Mouse (Mus musculus) bone marrow macrophage, adult 2 months (primary cell): ENCODE measurements at regions not wholly inside any gene's neighbourhood (a gene's known extent, or its start where the extent isn't known, plus 50 kb on each side); places are given as distances from the start of the nearest gene placed in this dataset.

Experiments used
- H3K27ac ChIP-seq: 2 replicates; pipeline ENCODE4 v1.5.1; 2012; ENCODE audit warnings: low read depth, low read length; ENCODE audit not compliant: insufficient read depth
- H3K4me1 ChIP-seq: 2 replicates; pipeline ENCODE4 v1.6.1; 2012; ENCODE audit warnings: low read length; ENCODE audit not compliant: control insufficient read depth, insufficient read depth
- H3K4me3 ChIP-seq: 2 replicates; pipeline ENCODE4 v1.5.1; 2012; ENCODE audit warnings: mild to moderate bottlenecking, low read length, moderate library complexity; ENCODE audit not compliant: insufficient read depth
- CTCF ChIP-seq: IDR thresholded peaks from 2 replicates; pipeline ENCODE4 v1.5.1; 2012; ENCODE audit warnings: low read depth, mild to moderate bottlenecking, low read length, moderate library complexity
- POLR2A ChIP-seq: IDR thresholded peaks from 2 replicates; pipeline ENCODE4 v1.6.1; 2012; ENCODE audit warnings: mild to moderate bottlenecking, low read depth, low read length, borderline replicate concordance

DNA sequence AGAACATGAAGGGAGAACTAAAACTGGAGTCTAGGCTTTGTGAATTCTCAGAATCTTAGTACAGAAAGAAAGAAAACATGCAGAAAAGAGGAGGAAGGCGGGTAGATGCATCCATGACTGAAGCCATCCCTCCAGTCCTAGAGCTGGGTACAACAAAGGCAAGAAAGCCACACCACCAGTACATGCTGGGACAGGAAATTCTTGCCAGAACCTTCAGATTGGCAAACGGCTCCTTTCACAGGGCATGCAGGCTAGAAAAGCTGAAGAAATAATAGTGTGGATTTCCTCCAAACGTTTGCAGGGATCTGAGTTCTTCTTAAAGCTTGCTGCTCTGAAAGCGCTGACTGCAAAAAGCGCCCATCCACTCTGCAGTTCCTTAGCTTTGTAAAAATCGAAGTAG, 486.7 kb downstream of the Epha4 start:
- TF ChIP-seq CTCF, result no peak
- TF ChIP-seq POLR2A, result no peak
- H3K4me1 ChIP-seq, result no peaks in the 10 kb centered on the region
- no peak overlapping the region for H3K27ac ChIP-seq
- no peak overlapping the region for H3K4me3 ChIP-seq

DNA sequence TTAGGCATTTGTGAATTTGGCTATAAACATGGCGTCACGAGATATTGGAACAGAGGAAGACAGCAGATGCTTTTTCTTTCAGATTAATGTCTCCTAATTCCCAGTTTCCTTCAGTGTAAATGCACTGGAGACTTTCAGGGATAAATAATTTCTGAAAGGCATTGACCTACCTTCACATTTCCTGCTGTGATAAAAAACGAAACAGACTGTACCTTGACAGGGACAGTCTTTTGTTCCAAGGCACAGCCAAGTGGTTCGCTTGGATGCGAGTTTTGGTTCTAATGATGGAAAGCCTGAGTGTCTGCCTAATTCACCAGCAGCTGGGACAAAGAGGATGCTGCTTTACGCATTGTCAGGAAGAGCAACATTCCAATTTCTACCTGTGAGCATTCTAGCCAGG, 485.8 kb downstream of the Epha4 start:
- Histone ChIP-seq H3K27ac (no peak overlapping the region), H3K4me3 (no peak overlapping the region), H3K4me1 (no peaks in the 10 kb centered on the region)
- no peak for TF ChIP-seq CTCF
- no peak for TF ChIP-seq POLR2A

DNA sequence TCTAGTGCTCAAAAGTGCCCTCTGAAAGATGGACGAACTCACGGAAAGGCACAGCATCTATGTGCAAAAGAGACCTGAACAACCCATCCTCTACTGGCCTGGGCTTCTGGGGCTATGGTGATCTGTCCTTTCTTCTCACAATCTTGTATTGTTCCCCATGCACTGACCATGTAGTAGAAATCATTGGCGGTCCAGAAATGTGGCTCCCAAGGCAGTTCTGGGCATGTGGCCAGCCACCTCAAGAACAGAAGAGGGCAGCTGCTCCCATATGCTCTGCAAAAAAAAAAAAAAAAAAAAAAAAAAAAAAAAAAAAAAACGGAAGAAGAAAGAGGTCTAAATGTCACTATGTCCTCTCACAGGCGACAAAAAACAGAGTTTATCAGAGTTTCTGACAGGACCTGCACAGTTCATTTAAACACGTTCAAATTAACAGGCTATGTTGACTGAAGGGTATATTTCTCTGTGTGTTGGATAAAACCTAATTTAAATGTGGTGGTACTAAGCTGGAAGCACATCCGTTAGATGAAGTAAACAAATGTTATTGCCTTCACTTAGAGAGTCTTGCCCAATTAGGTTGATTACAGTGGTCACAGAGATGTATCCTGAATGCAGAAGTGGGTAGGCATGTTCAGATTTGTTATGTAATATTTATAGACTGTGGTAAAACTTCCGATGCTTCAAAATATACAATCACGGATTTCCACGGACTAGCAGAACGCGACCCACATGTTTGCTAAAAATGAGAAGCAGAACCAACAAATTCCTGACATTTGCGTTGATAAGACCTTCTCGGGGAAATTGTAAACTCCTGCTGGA, 470.9 kb downstream of the Epha4 start:
- no peak overlapping the region for H3K27ac ChIP-seq
- TF ChIP-seq POLR2A, result no peak
- TF ChIP-seq CTCF, result no peak

DNA sequence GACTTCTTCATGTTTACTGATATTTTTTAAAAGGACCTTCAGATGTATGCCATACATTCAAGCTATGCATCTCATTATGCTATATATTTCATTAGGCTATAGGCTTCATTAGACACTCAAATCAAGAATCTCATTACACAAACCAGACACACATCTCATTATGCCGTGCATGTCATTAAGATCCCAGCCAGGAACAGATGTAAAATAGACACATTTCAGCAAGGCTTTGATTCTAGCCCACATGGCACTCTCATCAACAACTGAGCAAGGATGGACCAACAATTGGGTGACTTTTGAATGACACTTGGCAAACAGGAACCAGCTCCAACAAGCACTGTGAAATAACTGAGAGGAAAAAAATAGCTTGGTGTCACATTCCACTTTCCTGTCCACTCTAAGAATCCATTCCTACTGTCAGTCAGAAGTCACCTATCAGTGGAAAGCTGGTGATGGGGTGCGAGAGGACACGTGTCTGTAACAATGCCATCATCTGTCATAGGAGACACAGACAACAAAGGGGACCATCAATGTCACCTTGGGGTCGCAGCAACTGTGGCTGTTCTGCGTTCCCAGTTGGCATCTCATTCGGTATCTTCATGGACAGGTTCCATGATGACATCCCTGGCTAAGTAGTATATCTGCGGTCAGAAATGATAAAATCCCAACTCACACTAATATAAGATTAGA, 466.0 kb downstream of the Epha4 start:
- TF ChIP-seq CTCF (no peak), POLR2A (no peak)
- no peak overlapping the region for H3K4me3 ChIP-seq

More for the DNA sequence above, 470.9 kb downstream of the Epha4 start:
- no peak overlapping the region for H3K4me3 ChIP-seq
- H3K4me1 ChIP-seq, result no peaks in the 10 kb centered on the region

DNA sequence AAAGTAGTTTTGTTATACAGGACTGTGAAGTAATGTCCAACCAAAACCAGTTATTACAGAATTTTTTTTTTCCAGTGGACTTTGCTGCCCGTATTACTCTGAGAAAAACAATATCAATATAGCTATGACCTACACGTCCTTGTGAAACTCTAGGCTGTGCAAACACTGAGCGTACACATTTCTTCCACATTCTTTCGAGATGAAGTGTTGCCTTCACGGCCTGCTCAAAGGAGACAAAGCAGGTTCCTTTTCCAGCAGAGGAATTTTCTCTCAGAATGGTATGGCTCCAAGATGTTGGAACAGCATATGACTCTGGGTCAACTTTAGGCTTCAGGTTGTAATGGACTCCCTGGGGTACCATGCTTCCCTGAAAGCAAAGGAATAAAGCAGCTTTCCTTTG, 463.6 kb downstream of the Epha4 start:
- TF ChIP-seq POLR2A (no peak), CTCF (no peak)
- H3K27ac ChIP-seq, result no peak overlapping the region
- H3K4me1 ChIP-seq, result no peaks in the 10 kb centered on the region
- no peak overlapping the region for H3K4me3 ChIP-seq

More for the DNA sequence above, 466.0 kb downstream of the Epha4 start:
- Histone ChIP-seq H3K27ac (no peak overlapping the region), H3K4me1 (no peaks in the 10 kb centered on the region)

DNA sequence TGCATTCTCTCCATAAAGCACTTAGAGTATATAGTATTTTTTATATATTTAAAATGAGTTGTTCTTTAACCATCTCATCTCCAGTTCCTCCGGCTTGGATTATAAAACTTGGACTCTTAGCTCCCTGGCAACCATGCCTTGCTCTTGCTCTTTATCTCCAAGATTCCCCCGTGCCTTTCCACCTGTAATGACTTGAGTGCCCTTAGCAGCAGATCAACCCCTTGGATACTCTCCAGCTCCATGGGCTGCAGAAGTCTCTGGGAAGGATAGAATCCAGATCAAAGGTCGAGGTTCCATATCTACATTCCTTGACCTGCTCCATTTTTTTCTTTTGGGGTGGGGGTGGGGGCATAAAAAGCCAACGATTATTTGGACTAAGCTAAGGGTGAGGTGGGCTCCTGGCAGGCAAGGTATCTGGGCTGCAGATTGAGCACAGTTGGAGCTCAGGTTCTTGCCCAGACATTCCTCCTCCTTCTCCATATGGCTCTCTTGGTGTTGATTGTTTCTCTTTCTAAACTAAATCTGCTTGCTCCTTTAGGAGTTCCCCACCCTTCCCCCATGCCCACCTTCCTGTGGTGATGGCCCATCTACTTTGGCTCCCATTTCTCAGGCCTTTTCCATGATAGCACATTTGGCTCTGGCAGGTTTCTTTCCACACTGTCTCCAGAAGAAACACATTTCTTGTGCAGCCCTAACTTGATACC, 460.9 kb downstream of the Epha4 start:
- Histone ChIP-seq H3K4me3 (no peak overlapping the region), H3K27ac (no peak overlapping the region), H3K4me1 (no peaks in the 10 kb centered on the region)
- TF ChIP-seq CTCF, result no peak
- no peak for TF ChIP-seq POLR2A

DNA sequence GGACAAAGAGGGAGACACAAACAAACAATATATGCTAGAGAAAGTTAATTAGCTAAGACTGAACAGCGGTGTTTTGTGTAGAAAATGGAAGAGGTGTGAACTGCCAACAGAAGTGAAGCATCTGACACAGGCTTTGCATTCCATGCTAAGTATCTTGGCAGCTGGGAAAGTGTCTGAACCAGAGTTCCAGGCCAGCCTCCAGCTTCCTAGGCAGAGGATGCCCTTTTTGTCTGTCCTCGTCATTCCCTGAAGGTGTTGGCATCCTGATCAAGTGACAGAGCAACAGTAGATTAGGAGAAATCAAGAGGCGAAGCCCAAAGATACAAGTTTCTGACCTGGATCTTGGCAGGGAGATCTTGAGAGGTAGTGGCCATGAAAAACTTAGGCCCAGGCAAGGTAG, 452.4 kb downstream of the Epha4 start:
- Histone ChIP-seq H3K27ac (no peak overlapping the region), H3K4me3 (no peak overlapping the region), H3K4me1 (no peaks in the 10 kb centered on the region)
- no peak for TF ChIP-seq CTCF
- TF ChIP-seq POLR2A, result no peak

DNA sequence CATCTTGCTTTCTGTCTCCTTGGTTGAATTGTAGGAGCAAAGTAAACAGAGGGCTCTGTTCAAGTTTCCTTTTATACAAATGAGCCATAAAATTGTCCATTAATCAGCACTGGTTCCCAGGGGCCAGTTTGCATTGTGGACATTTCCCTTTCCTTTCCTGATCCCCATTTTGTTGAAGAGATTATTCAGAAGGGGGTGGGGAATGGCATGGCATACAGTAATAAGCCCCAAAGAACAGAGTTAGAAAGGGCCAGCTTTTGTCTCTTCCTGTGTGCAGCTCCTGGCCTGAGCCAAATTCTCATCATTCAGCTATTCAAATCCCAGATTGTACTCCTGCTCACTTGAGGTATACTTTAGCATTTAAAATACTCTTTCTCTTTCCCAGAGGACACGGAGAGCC, 441.8 kb downstream of the Epha4 start:
- no peak for TF ChIP-seq CTCF
- no peak for TF ChIP-seq POLR2A
- no peak overlapping the region for H3K4me3 ChIP-seq

DNA sequence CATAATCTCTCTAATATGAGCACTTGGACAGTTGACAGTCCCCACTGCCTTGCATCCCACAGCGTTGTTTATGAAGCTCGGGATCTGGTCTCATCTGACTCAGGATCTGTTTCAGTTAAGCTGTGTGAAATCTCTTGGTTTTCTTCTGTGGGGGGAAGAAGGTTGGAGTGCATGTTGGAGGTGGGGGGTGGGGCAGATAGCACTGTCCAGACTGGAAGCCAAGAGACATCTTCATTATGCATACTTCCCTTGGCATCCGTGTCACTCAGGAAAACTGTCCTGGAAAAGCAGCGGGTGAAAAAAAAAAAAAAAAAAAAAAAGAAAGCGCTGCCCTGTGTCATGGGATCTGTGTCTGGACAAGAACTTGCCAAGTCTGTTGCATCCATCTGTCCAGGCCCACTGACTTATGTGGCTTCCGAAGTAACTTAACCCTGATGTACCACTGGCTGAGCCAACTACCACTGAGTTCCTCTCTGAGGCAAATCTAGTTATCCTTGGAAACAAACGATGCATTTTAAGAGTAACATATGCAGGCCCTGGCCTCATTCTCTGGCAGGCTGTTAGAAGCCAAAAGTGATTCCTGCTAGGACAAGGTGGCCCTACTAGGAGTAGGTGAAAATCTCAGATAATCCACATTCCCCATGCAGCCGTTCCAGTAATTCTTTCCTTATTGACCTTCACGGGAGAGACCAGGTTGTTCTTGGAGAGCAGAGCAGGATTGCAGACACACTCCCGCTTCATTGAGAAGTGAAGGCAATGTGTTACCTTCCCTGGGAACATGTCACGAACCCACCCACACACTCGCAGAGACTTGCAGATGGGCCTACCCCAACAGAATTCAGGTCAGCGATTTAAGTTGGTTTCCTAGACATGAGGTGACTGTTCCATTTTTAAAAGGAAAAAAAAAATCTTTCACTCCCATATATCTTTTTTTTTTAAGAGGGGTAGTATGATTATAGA, 439.7 kb downstream of the Epha4 start:
- TF ChIP-seq POLR2A (no peak), CTCF (no peak)
- no peak overlapping the region for H3K4me3 ChIP-seq
- H3K4me1 ChIP-seq, result no peaks in the 10 kb centered on the region
- H3K27ac ChIP-seq, result no peak overlapping the region

More for the DNA sequence above, 441.8 kb downstream of the Epha4 start:
- Histone ChIP-seq H3K4me1 (no peaks in the 10 kb centered on the region), H3K27ac (no peak overlapping the region)
